Mouse (Mus musculus): ENCODE data around the gene Ifitm2.

DNA sequence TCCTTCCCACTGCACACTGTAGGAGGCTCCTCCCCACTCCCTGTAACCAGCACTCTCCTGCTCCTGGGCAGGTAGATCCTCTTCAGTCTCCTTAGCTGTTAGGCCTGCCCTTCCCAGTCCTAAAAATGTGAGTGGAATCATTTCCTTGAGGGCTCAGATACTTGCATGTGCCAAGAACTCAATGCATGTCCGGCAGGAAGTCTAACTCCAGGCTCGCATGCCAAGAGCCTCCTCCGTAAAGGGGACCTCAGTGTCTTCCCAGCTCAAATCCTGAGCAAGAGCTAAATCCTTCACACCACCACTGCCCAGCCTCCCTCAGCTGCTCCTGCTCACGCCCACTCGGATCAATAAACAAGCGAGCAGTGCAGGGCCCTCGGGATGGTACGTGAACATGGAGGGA, 4.7 kb downstream of the Ifitm2 start:
- no peak for TF ChIP-seq EP300 (optimal IDR thresholded peaks at IDR 0.05)
- no peak for TF ChIP-seq CTCF (IDR thresholded peaks at IDR 0.05; ENCODE audit: low read depth)
